Mouse (Mus musculus): ENCODE results near the gene Btg2. TPM values are rescaled to one million over a fixed set of nuclear protein-coding genes. Genes with fewer than 3 reads are reported as not detected.

The Btg2 gene
- total and polyA plus RNA-seq, 3 experiments, result 7.2 to 19.7 (median 11.6) TPM

DNA sequence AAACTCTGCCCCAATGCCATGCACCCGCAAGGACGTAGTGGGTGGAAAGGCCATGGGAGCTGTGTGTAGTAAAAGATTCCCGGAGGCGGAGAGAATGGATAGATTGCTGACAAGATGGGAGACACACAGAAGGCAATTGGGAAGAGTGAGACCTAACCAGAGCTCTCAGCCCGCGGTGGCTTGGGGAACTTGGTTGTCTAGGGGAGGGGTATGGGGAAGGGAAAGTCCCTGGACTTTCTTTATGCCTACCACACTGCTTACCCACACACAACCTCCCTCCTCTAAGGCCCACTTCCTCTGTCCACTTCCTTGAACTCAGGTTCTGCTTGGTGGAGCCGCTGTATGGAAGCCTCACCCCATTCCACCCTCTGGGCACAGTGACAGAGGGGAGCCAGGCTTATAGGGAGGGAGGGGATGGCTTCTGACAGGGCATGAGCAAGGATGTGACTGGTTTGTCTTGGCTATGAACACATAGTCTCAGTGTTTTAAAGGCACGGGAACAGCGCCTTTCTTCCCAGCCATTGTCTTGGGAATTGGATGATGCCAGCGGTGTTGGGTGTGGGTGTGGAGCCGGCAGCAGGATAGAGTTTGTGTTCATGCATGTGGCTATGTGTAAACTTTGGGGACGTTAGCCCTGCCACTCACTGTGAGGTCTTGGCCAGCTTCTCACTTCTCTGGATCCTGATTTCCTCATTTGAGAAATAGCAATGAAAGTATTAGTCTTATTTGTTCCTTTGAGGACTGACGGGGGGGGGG, 15.0 kb upstream of the Btg2 start (continued):
- no peak; the same call in 1 of the 2 replicates for TF ChIP-seq RAD21 (IDR thresholded peaks at IDR 0.05; ENCODE audit: low read depth, low read length)
- peak; percentile 63; the same call in 1 of the 2 replicates for TF ChIP-seq TCF12 (IDR thresholded peaks at IDR 0.05; ENCODE audit: low read depth, low read length)
- TF ChIP-seq MXI1 (IDR thresholded peaks at IDR 0.05; ENCODE audit: low read depth, low read length), result no peak
- TF ChIP-seq NELFE (IDR thresholded peaks at IDR 0.05; ENCODE audit: low read depth, low read length), result no peak; the same call in 1 of the 2 replicates
- no peak for TF ChIP-seq RCOR1 (conservative IDR thresholded peaks at IDR 0.05; ENCODE audit: low read depth, low read length)
- no peak for TF ChIP-seq POLR2AphosphoS2 (IDR thresholded peaks at IDR 0.05; ENCODE audit: low read depth, low read length)
- no peak for TF ChIP-seq ZNF384 (IDR thresholded peaks at IDR 0.05; ENCODE audit: low read depth, low read length)
- no peak for TF ChIP-seq GABPA (IDR thresholded peaks at IDR 0.05; ENCODE audit: insufficient replicate concordance, low read depth, low read length)
- TF ChIP-seq ZKSCAN1 (IDR thresholded peaks at IDR 0.05; ENCODE audit: borderline replicate concordance, low read depth, low read length), result no peak

DNA sequence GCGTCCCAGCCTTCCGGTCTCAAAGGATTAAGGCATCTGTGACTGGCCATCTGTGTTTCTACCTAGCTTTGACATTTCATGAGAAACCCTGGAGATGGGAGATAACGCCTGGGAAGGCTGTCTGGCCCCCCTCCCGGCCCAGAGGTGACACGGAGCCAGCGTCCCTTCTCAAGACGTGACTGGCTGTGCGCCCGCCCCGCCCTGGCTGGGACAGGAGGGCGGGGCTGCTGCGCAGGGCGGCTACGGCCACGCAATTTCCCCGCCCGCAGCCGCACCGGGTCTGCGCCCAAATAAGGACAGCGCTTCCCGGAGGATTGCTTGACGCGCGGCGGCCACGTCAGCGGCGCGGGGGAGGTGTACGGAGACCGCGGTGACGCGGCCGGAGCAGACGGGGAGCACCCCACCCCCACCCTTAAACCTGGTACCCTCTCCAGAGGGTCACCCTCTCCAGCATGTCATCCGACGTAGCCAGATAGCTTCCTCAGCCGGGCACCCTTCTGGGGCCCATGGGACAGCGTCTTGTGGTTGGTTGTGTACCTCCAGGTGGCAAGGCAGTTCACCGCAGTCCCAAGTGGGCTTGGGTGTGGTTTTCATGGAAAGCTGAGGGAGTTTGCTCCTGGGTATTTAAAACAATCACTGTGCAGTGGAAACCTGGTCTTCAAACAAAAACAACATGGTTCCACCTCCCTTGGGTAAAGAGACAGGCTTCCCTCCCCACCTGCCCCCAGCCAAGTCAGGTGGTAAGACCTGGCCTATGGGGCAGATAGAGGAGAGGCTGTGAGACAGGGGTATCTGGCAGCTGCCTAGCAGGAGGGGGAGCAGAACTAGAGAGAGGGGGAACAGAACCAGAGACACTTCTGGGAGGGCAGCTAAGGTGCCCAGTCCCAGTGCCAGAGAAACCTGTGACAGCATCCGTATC, 14.2 kb upstream of the Btg2 start:
- Histone ChIP-seq H3K79me2 (replicated peaks; ENCODE audit: control insufficient read depth, extremely low read depth, insufficient read depth, poor library complexity, severe bottlenecking) (no peaks in the 10 kb centered on the region), H3K27ac (ENCODE audit: insufficient read depth, low read depth) (peak overlapping the region; percentile 82), H3K9me3 (replicated peaks; ENCODE audit: low read length) (no peaks in the 10 kb centered on the region), H3K36me3 (replicated peaks in 1 of 2; ENCODE audit: control insufficient read depth in 1 of 2, insufficient read depth in 1 of 2, low read length in 1 of 2) (no peaks in the 10 kb centered on the region), H3K4me1 (ENCODE audit: control insufficient read depth in 1 of 2, insufficient read depth in 2 of 2) (peaks cover 18 to 35% of the 10 kb centered on the region in 2 experiments), H3K27me3 (replicated peaks) (peaks cover 49% of the 10 kb centered on the region), H3K4me2 (ENCODE audit: insufficient read depth, low read depth, poor library complexity, severe bottlenecking) (peak overlapping the region; percentile 83), H3K9ac (ENCODE audit: insufficient read depth, low read depth) (peak overlapping the region; percentile 37), H3K4me3 (replicated peaks in 1 of 3; ENCODE audit: low read depth in 2 of 3, low read length in 2 of 3, poor library complexity in 1 of 3) (peak overlapping the region; percentile 19 to 56 (median 48))
- in situ Hi-C loops (cut with MboI; ENCODE audit: low pct_ligation_motif_present, low pct_unique_long_range_greater_than_20kb, low sequenced_read_pairs), result no loop called here
- peak; percentile 89 for DNase-seq (ENCODE audit: extremely low read depth)
- TF ChIP-seq EP300 (IDR thresholded peaks at IDR 0.05; ENCODE audit: low read length), result peak; percentile 83
- TF ChIP-seq SIN3A (IDR thresholded peaks at IDR 0.05; ENCODE audit: low read length), result peak; percentile 75
- TF ChIP-seq USF1 (IDR thresholded peaks at IDR 0.05; ENCODE audit: low read depth, low read length), result peak; percentile 17; the same call in 1 of the 2 replicates
- peak; percentile 91; the same call in 1 of the 2 replicates for TF ChIP-seq TCF12 (IDR thresholded peaks at IDR 0.05; ENCODE audit: low read depth, low read length)
- peak; percentile 37; the same call in 1 of the 2 replicates for TF ChIP-seq ELF1 (IDR thresholded peaks at IDR 0.05; ENCODE audit: low read depth, low read length)
- peak; percentile 85 for TF ChIP-seq CHD2 (IDR thresholded peaks at IDR 0.05; ENCODE audit: low read length)
- TF ChIP-seq MAZ (IDR thresholded peaks at IDR 0.05; ENCODE audit: low read depth, low read length), result peak; percentile 2; the same call in 1 of the 2 replicates
- no peak for TF ChIP-seq MAX (IDR thresholded peaks at IDR 0.05; ENCODE audit: low read length)
- no peak for TF ChIP-seq MYC (IDR thresholded peaks at IDR 0.05; ENCODE audit: low read depth, low read length)
- peak; percentile 81 for TF ChIP-seq BHLHE40 (IDR thresholded peaks at IDR 0.05; ENCODE audit: low read depth, low read length)
- peak; percentile 5; the same call in 1 of the 2 replicates for TF ChIP-seq IRF4 (IDR thresholded peaks at IDR 0.05; ENCODE audit: low read depth, low read length)
- peak; percentile 81 for TF ChIP-seq NRF1 (IDR thresholded peaks at IDR 0.05; ENCODE audit: low read depth, low read length)
- no peak; the same call in 1 of the 2 replicates for TF ChIP-seq ZMIZ1 (IDR thresholded peaks at IDR 0.05; ENCODE audit: low read depth, low read length)
- TF ChIP-seq NELFE (IDR thresholded peaks at IDR 0.05; ENCODE audit: low read depth, low read length), result 0 out of 2 replicates have a peak, but pooled peaks have one; percentile 11
- peak; percentile 45 for TF ChIP-seq MXI1 (IDR thresholded peaks at IDR 0.05; ENCODE audit: low read depth, low read length)
- peak; percentile 57 for TF ChIP-seq POLR2A (IDR thresholded peaks at IDR 0.05; ENCODE audit: low read depth, low read length)
- TF ChIP-seq ETS1 (conservative IDR thresholded peaks at IDR 0.05; ENCODE audit: low read depth, low read length), result peak; percentile 92
- TF ChIP-seq RAD21 (IDR thresholded peaks at IDR 0.05; ENCODE audit: low read depth, low read length), result no peak
- TF ChIP-seq SMC3 (IDR thresholded peaks at IDR 0.05; ENCODE audit: low read depth, low read length), result 0 out of 2 replicates have a peak, but pooled peaks have one; percentile 1
- TF ChIP-seq MAFK (IDR thresholded peaks at IDR 0.05; ENCODE audit: insufficient replicate concordance, low read length), result peak; percentile 61; the same call in 1 of the 2 replicates
- TF ChIP-seq KAT2A (IDR thresholded peaks at IDR 0.05; ENCODE audit: insufficient replicate concordance, low read length), result peak; percentile 85
- no peak for TF ChIP-seq POLR2AphosphoS2 (IDR thresholded peaks at IDR 0.05; ENCODE audit: low read depth, low read length)
- TF ChIP-seq MEF2A (IDR thresholded peaks at IDR 0.05; ENCODE audit: borderline replicate concordance, low read depth, low read length), result peak; percentile 74
- TF ChIP-seq CHD1 (IDR thresholded peaks at IDR 0.05; ENCODE audit: low read depth, low read length), result no peak
- dilution Hi-C loops (cut with MboI; ENCODE audit: extremely low pct_ligation_motif_present, extremely low pct_unique_long_range_greater_than_20kb, low sequenced_read_pairs), result no loop called here

Measured in CH12.LX (cell line).